Mouse (Mus musculus) megakaryocyte, adult 5-6 weeks (primary cell): Measurements from ENCODE around the gene Tk2. TPM values are rescaled to one million over a fixed set of nuclear protein-coding genes. Genes with fewer than 3 reads are reported as not detected.

Experiments
- ATAC-seq: 2 replicates; pipeline ENCODE4 v1.8.0; 2016; ENCODE audit warnings: mild to moderate bottlenecking, inconsistent platforms; ENCODE audit not compliant: poor library complexity, severe bottlenecking
- total RNA-seq, 2 experiments: library from RNA; stranded (forward) in 1 of 2; stranded (reverse) in 1 of 2; fragments of 153-499, 151-499 nt in 1 of 2; fragments of 221-1000, 200-1000 nt in 1 of 2; gene quantifications; 2 replicates each; pipeline versions ENCODE4 v1.2.3 to v1.2.4; 2015 to 2017

Gene Tk2
- total RNA-seq, 2 experiments from 2014 or later = 17.4 to 27.6 TPM

GRCm38 (mm10) chr8:104227048-104227447, 21.3 kb downstream of the Tk2 start:
- no peak for ATAC-seq

GRCm38 (mm10) chr8:104219806-104220205, 28.6 kb downstream of the Tk2 start:
- peak; percentile 82 for ATAC-seq

GRCm38 (mm10) chr8:104219079-104219478, 29.3 kb downstream of the Tk2 start:
- peak; percentile 85 for ATAC-seq

GRCm38 (mm10) chr8:104217601-104218000, 30.8 kb downstream of the Tk2 start:
- no peak for ATAC-seq

GRCm38 (mm10) chr8:104205292-104205691, 43.1 kb downstream of the Tk2 start:
- no peak for ATAC-seq

GRCm38 (mm10) chr8:104202320-104202719, 46.0 kb downstream of the Tk2 start:
- ATAC-seq = no peak

GRCm38 (mm10) chr8:104201622-104202021, 46.7 kb downstream of the Tk2 start:
- ATAC-seq = no peak

- ATAC-seq = peak; percentile 72
Measured at GRCm38 (mm10) chr8:104199802-104200201, 48.6 kb downstream of the Tk2 start.

GRCm38 (mm10) chr8:104191496-104191895, 56.9 kb downstream of the Tk2 start:
- ATAC-seq = no peak

GRCm38 (mm10) chr8:104190777-104191468, 57.4 kb downstream of the Tk2 start:
- no peak for ATAC-seq

- ATAC-seq = no peak
Measured at GRCm38 (mm10) chr8:104188459-104188858, 59.9 kb downstream of the Tk2 start.

GRCm38 (mm10) chr8:104187622-104188021, 60.7 kb downstream of the Tk2 start:
- ATAC-seq = no peak

- no peak for ATAC-seq
Measured at GRCm38 (mm10) chr8:104186827-104187226, 61.5 kb downstream of the Tk2 start.

- ATAC-seq = no peak
Measured at GRCm38 (mm10) chr8:104184905-104185304, 63.5 kb downstream of the Tk2 start.

GRCm38 (mm10) chr8:104177054-104177453, 71.3 kb downstream of the Tk2 start:
- no peak for ATAC-seq

Other genes starting within 250 kb of the Tk2 start
- 0.52 and 1.1 TPM in 2 replicates for gene Cdh5, start 146.9 kb downstream of the Tk2 start, total RNA-seq (2015)
- 0.37 and 0.57 TPM in 2 replicates for gene Cdh5, start 146.9 kb downstream of the Tk2 start, total RNA-seq (2017)
- 0.16 TPM in 1 of 2 replicates, not detected in the other for gene Bean1, start 78.1 kb downstream of the Tk2 start, total RNA-seq (2015)
- gene Bean1, start 78.1 kb downstream of the Tk2 start, total RNA-seq (2017) = 0.11 TPM in 1 of 2 replicates, not detected in the other
- 120 and 138 TPM in 2 replicates for gene Cklf, start 2.3 kb upstream of the Tk2 start, total RNA-seq (2015)
- 35.9 and 46.7 TPM in 2 replicates for gene Cklf, start 2.3 kb upstream of the Tk2 start, total RNA-seq (2017)
- not detected in 2 replicates for gene Cmtm2a, start 44.6 kb upstream of the Tk2 start, total RNA-seq (2015)
- not detected in 2 replicates for gene Cmtm2a, start 44.6 kb upstream of the Tk2 start, total RNA-seq (2017)
- gene Gm45711, start 61.5 kb upstream of the Tk2 start, total RNA-seq (2015) = not detected in 2 replicates
- not detected in 2 replicates for gene Gm45711, start 61.5 kb upstream of the Tk2 start, total RNA-seq (2017)
- not detected in 2 replicates for gene Cmtm1, start 61.6 kb upstream of the Tk2 start, total RNA-seq (2015)
- gene Cmtm1, start 61.6 kb upstream of the Tk2 start, total RNA-seq (2017) = not detected in 2 replicates
- not detected in 2 replicates for gene Gm11020, start 73.0 kb upstream of the Tk2 start, total RNA-seq (2015)
- not detected in 2 replicates for gene Gm11020, start 73.0 kb upstream of the Tk2 start, total RNA-seq (2017)
- gene Cmtm2b, start 73.7 kb upstream of the Tk2 start, total RNA-seq (2015) = not detected in 2 replicates
- gene Cmtm2b, start 73.7 kb upstream of the Tk2 start, total RNA-seq (2017) = not detected in 2 replicates
- gene Cmtm3, start 90.9 kb upstream of the Tk2 start, total RNA-seq (2015) = 84.1 and 85.6 TPM in 2 replicates
- 48.5 and 50.4 TPM in 2 replicates for gene Cmtm3, start 90.9 kb upstream of the Tk2 start, total RNA-seq (2017)
- 0.59 and 1.1 TPM in 2 replicates for gene Cmtm4, start 147.2 kb upstream of the Tk2 start, total RNA-seq (2015)
- gene Cmtm4, start 147.2 kb upstream of the Tk2 start, total RNA-seq (2017) = 1.6 and 1.7 TPM in 2 replicates
- gene Dync1li2, start 194.5 kb upstream of the Tk2 start, total RNA-seq (2015) = 15.0 and 18.4 TPM in 2 replicates
- gene Dync1li2, start 194.5 kb upstream of the Tk2 start, total RNA-seq (2017) = 43.3 and 58.0 TPM in 2 replicates